Mouse (Mus musculus): ENCODE results near the gene Hsd17b1. TPM values are rescaled to one million over a fixed set of nuclear protein-coding genes. Genes with fewer than 3 reads are reported as not detected.

Gene Hsd17b1
- polyA plus RNA-seq, 1 experiment from 2014 or later: not detected

DNA sequence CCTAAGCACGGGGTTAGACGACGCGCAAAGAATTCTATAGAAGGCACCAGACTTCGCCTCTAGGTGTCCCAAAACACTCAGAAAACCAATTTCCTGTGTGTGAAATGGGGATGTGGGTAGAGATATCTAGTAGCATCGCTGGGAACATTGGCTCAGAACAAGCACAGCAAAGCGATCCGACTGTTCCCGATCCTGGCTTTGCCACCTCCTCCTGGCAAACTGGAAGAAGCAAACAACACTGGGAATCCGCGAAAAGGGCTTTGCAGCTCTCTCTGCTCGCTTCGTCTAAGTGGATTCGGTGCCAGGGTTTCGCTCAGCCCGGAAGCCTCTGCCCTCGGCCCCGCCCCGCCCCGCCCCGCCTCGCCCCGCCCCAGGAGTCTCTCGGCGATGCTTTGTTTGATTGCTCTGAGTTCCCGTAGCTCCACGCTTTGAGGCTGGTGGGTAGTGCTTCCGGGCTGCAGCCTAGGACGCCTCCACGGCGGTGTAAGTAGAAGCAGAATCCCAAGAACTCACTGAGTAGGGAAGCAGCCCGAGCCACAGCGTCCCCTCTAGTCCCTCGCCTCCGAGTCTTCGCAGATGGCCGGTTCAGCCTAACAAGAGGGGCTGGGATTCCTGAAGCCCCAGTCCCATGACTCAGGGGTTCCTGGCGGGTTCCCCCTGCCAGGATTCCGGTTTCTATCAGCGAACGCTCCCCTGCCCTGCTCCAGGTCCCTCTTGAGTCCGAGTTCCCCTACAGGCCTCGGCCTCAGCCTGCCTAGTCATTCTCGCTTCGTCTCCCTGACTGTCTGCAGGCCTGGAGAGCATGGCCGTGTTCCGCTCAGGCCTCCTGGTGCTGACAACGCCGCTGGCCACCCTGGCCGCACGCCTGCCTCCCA is 4.2 kb downstream of the Hsd17b1 start, which contains the start of gene Coasy:
Gene Coasy, plus strand, starts transcription at position 358 of the 875 bp plus-strand sequence.
- Histone ChIP-seq H3K9me3 (replicated peaks) (no peaks in the 10 kb centered on the region), H3K27ac (peak within 1 kb of the TSS; percentile 87), H3K27me3 (ENCODE audit: low read depth, poor library complexity, severe bottlenecking) (peaks cover 45% of the 10 kb centered on the region), H3K4me1 (peaks cover 36% of the 10 kb centered on the region), H3K36me3 (peaks cover 22% of the 10 kb centered on the region), H3K4me3 (peak within 1 kb of the TSS; percentile 66)
- under 1% methylated on average over 51 of the region's 51 CpGs for WGBS
- DNase-seq (ENCODE audit: low spot score): peak; percentile 95

DNA sequence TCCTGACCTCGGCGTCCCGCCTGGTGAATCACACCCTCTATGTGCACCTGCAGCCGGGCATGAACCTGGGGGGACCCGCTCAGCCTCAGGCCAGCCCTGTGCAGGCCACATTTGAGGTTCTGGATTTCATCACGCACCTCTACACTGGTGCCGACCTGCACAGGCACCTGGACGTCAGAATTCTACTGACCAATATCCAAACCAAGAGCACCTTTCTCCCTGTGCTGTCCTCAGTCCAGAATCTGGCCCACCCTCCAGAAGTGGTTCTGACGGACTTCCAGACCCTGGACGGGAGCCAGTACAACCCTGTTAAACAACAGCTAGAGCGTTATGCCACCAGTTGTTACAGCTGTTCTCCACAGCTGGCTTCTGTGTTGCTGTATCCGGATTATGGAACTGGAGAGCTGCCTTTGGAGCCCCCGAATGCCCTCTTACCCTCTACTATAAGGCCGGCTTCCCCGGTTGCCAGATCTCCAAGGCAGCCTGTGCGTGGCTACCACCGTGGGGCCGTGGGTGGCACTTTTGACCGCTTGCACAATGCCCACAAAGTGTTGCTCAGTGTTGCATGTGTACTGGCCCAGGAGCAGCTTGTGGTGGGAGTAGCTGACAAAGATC is 5.0 kb downstream of the Hsd17b1 start:
- H3K27ac ChIP-seq: peak overlapping the region; percentile 87
- no peaks in the 10 kb centered on the region for H3K9me3 ChIP-seq (replicated peaks)
- peaks cover 43% of the 10 kb centered on the region for H3K4me1 ChIP-seq
- no peak for DNase-seq (ENCODE audit: low spot score)
- WGBS: 42% methylated on average over 19 of the region's 19 CpGs
- peaks cover 22% of the 10 kb centered on the region for H3K36me3 ChIP-seq
- H3K4me3 ChIP-seq: peak overlapping the region; percentile 66
- H3K27me3 ChIP-seq (ENCODE audit: low read depth, poor library complexity, severe bottlenecking): peaks cover 38% of the 10 kb centered on the region

DNA sequence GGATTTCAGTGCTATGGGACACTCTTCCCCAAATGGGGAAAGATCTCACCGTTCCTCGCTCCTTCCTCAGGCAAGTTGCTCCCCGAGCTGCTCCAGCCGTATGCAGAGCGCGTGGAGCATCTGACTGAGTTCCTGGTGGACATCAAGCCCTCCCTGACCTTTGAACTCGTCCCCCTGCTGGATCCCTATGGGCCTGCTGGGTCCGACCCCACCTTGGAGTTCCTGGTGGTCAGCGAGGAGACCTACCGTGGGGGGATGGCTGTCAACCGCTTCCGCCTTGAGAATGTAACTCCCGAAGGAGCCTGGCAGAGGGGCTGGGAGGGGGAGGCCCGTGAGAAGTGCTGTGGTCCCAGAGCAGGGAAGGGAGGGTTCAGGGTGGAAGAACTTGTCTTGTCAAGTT is 6.0 kb downstream of the Hsd17b1 start:
- Histone ChIP-seq H3K36me3 (peaks cover 31% of the 10 kb centered on the region), H3K27me3 (ENCODE audit: low read depth, poor library complexity, severe bottlenecking) (peaks cover 27% of the 10 kb centered on the region), H3K9me3 (replicated peaks) (no peaks in the 10 kb centered on the region), H3K4me1 (peaks cover 49% of the 10 kb centered on the region), H3K27ac (no peak overlapping the region), H3K4me3 (no peak overlapping the region)
- no peak for DNase-seq (ENCODE audit: low spot score)
- WGBS: 83% methylated on average over 14 of the region's 14 CpGs

DNA sequence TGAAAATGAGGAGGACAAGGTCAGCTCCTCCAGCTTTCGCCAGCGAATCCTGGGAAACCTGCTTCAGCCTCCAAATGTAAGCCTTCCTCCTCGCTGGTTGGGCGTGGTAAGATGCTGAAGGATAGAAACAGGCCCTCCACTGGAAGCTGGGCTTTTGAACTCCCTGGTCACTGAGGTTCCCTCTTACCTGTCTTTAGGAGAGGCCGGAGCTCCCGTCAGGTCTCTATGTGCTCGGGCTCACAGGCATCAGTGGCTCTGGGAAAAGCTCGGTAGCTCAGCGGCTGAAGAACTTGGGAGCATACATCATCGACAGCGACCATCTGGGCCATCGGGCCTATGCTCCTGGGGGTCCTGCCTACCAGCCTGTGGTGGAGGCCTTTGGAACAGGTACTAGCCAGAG is 6.6 kb downstream of the Hsd17b1 start:
- no peak for DNase-seq (ENCODE audit: low spot score)
- H3K4me1 ChIP-seq: peaks cover 45% of the 10 kb centered on the region

DNA sequence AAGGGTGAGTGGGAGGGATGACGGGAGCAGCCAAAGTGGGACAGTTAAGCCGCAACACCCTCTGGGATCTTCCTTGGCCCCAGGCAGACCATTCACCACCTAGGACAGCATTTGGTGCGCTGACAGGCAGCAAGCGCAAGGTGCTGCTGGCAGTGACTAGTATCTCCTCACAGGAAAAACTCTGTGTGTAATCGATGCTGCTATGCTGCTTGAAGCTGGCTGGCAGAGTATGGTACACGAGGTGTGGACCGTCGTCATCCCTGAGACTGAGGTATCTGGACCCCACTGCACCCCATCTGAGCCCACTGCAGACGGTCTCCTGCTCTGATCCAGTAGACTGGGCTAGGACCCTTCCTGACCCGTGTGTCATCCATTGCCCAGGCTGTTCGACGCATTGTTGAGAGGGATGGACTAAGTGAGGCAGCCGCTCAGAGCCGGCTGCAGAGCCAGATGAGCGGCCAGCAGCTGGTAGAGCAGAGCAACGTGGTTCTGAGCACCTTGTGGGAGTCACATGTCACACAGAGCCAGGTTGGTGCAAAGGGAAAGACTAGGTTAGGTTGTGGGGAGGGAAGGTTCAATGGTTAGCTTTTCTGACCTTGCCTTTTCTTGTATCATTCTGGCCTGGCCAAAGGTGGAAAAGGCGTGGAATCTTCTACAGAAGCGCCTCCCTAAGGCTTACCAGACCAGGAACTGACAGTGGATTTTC is 7.6 kb downstream of the Hsd17b1 start:
- Histone ChIP-seq H3K9me3 (replicated peaks) (no peaks in the 10 kb centered on the region), H3K4me1 (peaks cover 44% of the 10 kb centered on the region), H3K27ac (no peak overlapping the region), H3K36me3 (peaks cover 46% of the 10 kb centered on the region), H3K27me3 (ENCODE audit: low read depth, poor library complexity, severe bottlenecking) (peaks cover 12% of the 10 kb centered on the region), H3K4me3 (0 out of 2 replicates have a peak overlapping the region, but pooled peaks have one; percentile 84)
- DNase-seq (ENCODE audit: low spot score): no peak
- 95% methylated on average over 18 of the region's 18 CpGs for WGBS

More for the DNA sequence above, 6.6 kb downstream of the Hsd17b1 start:
- H3K36me3 ChIP-seq: peaks cover 36% of the 10 kb centered on the region
- no peaks in the 10 kb centered on the region for H3K9me3 ChIP-seq (replicated peaks)
- 92% methylated on average over 12 of the region's 12 CpGs for WGBS
- H3K27me3 ChIP-seq (ENCODE audit: low read depth, poor library complexity, severe bottlenecking): peaks cover 21% of the 10 kb centered on the region
- H3K27ac ChIP-seq: no peak overlapping the region
- H3K4me3 ChIP-seq: no peak overlapping the region

DNA sequence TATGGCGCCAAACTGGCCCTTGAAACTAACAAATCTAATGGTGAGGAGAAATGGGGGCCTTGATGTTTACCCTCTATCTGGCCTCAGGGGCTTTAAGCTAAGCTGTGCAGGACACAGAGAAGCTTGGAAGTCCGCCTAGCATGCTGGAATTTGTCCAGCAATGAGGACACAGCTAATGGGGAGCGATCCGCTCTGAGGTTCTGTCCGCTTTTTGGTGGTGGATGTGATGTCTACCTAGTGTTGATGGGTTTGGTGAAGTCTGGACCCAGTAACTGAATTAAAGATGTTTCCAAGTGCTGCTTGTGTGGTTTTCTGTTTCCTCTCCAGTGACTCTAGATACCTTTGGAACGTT is 8.1 kb downstream of the Hsd17b1 start:
- Histone ChIP-seq H3K27ac (peak overlapping the region; percentile 84; the same call in 1 of the 2 replicates), H3K27me3 (ENCODE audit: low read depth, poor library complexity, severe bottlenecking) (peaks cover 6% of the 10 kb centered on the region), H3K9me3 (replicated peaks) (no peaks in the 10 kb centered on the region), H3K4me1 (peaks cover 44% of the 10 kb centered on the region), H3K36me3 (peaks cover 51% of the 10 kb centered on the region), H3K4me3 (peak overlapping the region; percentile 84)
- 84% methylated on average over 6 of the region's 6 CpGs for WGBS
- no peak for DNase-seq (ENCODE audit: low spot score)

DNA sequence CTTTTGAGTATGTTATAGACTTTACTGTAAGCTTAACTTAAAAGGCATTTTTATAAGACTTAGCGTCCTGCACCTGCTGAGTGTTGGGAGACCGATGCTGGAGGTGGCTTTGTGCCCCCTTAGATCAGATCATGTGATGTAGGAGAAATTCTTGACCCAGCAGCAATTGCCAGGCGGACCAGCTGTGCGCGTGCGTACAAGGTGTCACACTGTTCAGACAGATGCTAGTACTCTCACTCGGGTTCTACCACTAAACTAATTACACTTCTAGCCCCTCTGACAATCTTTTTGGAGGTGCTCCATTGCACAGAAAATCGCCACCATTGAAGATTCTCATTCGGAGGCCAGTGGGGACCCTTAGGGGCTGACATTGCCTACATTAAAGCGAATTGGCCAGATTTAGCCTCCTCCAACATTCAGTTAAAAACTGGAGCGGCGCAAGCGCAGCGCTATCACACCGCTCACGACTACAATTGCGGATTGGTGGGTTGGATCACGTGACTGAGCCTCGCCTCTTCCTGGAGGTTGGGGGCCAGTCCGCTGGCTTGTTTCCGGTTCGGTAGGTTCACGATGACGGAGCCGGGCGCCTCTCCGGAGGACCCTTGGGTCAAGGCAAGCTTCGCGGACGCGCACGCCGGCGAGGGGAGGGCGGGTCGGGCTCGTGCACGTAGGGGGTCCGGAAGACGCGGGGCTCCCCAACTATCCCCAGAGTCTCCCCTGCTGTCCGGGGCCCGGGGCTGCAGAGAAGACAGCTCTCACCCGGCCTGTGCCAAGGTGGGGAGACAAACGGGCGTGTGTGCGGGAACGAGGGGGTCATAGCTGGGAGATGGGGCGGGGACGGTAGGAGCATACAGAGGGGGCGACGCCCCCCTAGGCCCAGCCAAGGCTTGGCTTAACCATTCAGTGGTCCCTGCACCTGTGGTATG is 8.8 kb downstream of the Hsd17b1 start, which contains the start of gene Mlx:
Gene Mlx, plus strand, starts transcription at position 522 of the 926 bp plus-strand sequence.
- Histone ChIP-seq H3K9me3 (replicated peaks) (no peaks in the 10 kb centered on the region), H3K27me3 (ENCODE audit: low read depth, poor library complexity, severe bottlenecking) (no peaks in the 10 kb centered on the region), H3K27ac (peak within 1 kb of the TSS; percentile 84), H3K4me3 (peak within 1 kb of the TSS; percentile 84), H3K36me3 (peaks cover 58% of the 10 kb centered on the region), H3K4me1 (peaks cover 40% of the 10 kb centered on the region)
- DNase-seq (ENCODE audit: low spot score): peak; percentile 89
- 2% methylated on average over 52 of the region's 52 CpGs for WGBS

DNA sequence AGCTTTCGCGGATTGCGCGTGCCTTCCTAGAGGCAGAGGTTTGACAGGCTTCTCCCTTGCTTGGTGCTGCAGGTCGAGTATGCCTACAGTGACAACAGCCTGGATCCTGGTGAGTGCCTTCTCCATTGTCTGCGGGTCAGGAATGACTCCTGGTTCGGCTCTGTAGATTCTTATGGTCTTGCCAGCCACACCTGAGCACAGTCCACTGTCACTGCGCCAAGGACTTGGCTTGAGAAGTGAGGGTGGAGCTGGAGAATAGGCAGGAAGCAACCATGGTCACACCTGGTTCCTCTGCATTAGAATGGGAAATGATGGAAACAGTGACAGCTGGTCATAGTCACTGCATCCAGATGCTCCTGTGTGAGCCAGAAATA is 9.5 kb downstream of the Hsd17b1 start:
- WGBS: 11% methylated on average over 8 of the region's 8 CpGs
- peaks cover 65% of the 10 kb centered on the region for H3K36me3 ChIP-seq
- H3K27ac ChIP-seq: peak overlapping the region; percentile 84
- no peaks in the 10 kb centered on the region for H3K9me3 ChIP-seq (replicated peaks)
- H3K4me3 ChIP-seq: peak overlapping the region; percentile 84
- H3K27me3 ChIP-seq (ENCODE audit: low read depth, poor library complexity, severe bottlenecking): no peaks in the 10 kb centered on the region
- no peak for DNase-seq (ENCODE audit: low spot score)
- peaks cover 40% of the 10 kb centered on the region for H3K4me1 ChIP-seq

DNA sequence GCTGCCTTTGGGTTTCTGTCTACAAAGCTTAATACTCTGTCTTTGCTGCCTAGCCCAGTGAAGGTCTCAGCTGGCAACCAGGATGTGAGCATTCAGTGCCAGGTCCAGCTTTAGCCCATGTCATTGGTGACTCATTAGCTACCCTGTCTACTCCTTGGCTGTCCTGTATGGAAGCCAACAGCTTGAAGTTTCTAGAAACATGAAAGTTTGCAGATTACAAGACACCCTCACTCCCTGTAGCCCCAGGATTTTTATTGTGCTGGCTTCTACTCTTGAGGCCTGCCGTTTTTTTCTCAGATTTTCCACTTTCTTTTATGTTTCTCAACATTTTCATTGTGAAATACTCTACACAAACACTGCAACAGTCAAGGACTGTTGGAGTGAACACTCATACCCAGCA is 11.7 kb downstream of the Hsd17b1 start:
- H3K4me3 ChIP-seq: no peak overlapping the region
- H3K4me1 ChIP-seq: peaks cover 40% of the 10 kb centered on the region
- no peaks in the 10 kb centered on the region for H3K9me3 ChIP-seq (replicated peaks)
- DNase-seq (ENCODE audit: low spot score): no peak
- H3K36me3 ChIP-seq: peaks cover 72% of the 10 kb centered on the region
- no peak overlapping the region for H3K27ac ChIP-seq
- no peaks in the 10 kb centered on the region for H3K27me3 ChIP-seq (ENCODE audit: low read depth, poor library complexity, severe bottlenecking)
- WGBS: 98% methylated on average over 1 of the region's 1 CpGs

DNA sequence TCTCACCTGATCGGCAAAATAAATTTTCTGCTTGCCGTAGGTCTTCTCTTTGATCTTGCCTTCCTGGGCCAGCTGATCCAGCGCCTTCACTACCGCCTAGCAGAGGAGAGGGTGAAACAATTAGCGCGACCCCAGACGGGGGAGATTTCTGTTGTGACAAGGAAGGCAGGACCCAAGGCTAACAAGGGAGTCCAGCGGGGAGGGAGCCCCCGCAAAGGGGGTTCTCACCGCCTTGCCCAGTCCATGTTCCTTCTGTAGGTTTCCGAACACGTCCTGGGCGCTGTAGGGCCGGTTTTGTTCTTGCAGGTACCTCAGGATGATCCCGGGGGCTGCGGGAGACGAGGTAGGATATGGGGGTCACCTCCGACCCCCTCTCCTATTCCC is 16.7 kb downstream of the Hsd17b1 start:
- no peak for DNase-seq (ENCODE audit: low spot score)
- Histone ChIP-seq H3K4me1 (peaks cover 21% of the 10 kb centered on the region), H3K4me3 (peak overlapping the region; percentile 81), H3K27me3 (ENCODE audit: low read depth, poor library complexity, severe bottlenecking) (no peaks in the 10 kb centered on the region), H3K36me3 (peaks cover 78% of the 10 kb centered on the region), H3K27ac (peak overlapping the region; percentile 85), H3K9me3 (replicated peaks) (no peaks in the 10 kb centered on the region)
- 1% methylated on average over 18 of the region's 18 CpGs for WGBS

GRCm38 (mm10) chr11:101095314-101096024 is 17.3 kb downstream of the Hsd17b1 start, which contains the start of gene Psmc3ip:
Gene Psmc3ip, minus strand, starts transcription at chr11:101095436.
- no peaks in the 10 kb centered on the region for H3K27me3 ChIP-seq (ENCODE audit: low read depth, poor library complexity, severe bottlenecking)
- WGBS: under 1% methylated on average over 43 of the region's 43 CpGs
- peak; percentile 96 for DNase-seq (ENCODE audit: low spot score)
- H3K4me3 ChIP-seq: peak within 1 kb of the TSS; percentile 81
- H3K36me3 ChIP-seq: peaks cover 78% of the 10 kb centered on the region
- peak within 1 kb of the TSS; percentile 85 for H3K27ac ChIP-seq
- peaks cover 21% of the 10 kb centered on the region for H3K4me1 ChIP-seq
- H3K9me3 ChIP-seq (replicated peaks): no peaks in the 10 kb centered on the region
